Mouse (Mus musculus) left cerebral cortex, postnatal 10 days (tissue): ENCODE results near the gene Rtn4rl1. TPM values are rescaled to one million over a fixed set of nuclear protein-coding genes. Genes with fewer than 3 reads are reported as not detected.

Experiments used
- DNase-seq, 2 experiments: peaks; one replicate each; pipeline ENCODE4 v3.0.0; 2021 to 2022; ENCODE audit warnings: low spot score in 2 of 2, mixed read lengths in 1 of 2; ENCODE audit errors: extremely low spot score in 1 of 2
- intact Hi-C: fragments of 180-260 bp; cut with DNase I; formaldehyde crosslinking; loops from one replicate; pipeline ENCODE4 v1.15.1; 2025
- total RNA-seq, 2 experiments: library from RNA; stranded (reverse); gene quantifications; 2 replicates each; pipeline ENCODE4 v1.2.3; 2021

Gene Rtn4rl1
- total RNA-seq, 2 experiments from 2014 or later, result 44.8 to 46.9 TPM

- intact Hi-C loops, result no loop called here
- DNase-seq, result peak in 1 of 2 experiments; percentile 52
Observed at GRCm38 (mm10) chr11:75259996-75260561, 66.5 kb downstream of the Rtn4rl1 start.

GRCm38 (mm10) chr11:75261016-75261415 lies 67.4 kb downstream of the Rtn4rl1 start:
- intact Hi-C loops, result no loop called here
- no peak for DNase-seq

GRCm38 (mm10) chr11:75261730-75262129 lies 68.1 kb downstream of the Rtn4rl1 start:
- intact Hi-C loops, result no loop called here
- DNase-seq, result no peak

- no peak for DNase-seq
- intact Hi-C loops, result no loop called here
Observed at GRCm38 (mm10) chr11:75262181-75262580, 68.6 kb downstream of the Rtn4rl1 start.

GRCm38 (mm10) chr11:75262791-75263190 lies 69.2 kb downstream of the Rtn4rl1 start:
- DNase-seq, result no peak
- intact Hi-C loops, result no loop called here

GRCm38 (mm10) chr11:75263274-75263963 lies 69.8 kb downstream of the Rtn4rl1 start:
- intact Hi-C loops, result no loop called here
- peak in 1 of 2 experiments; percentile 54 for DNase-seq

GRCm38 (mm10) chr11:75263964-75264312 lies 70.4 kb downstream of the Rtn4rl1 start:
- no peak for DNase-seq
- intact Hi-C loops, result no loop called here

- DNase-seq, result no peak
- intact Hi-C loops, result no loop called here
Observed at GRCm38 (mm10) chr11:75264550-75264949, 71.0 kb downstream of the Rtn4rl1 start.

GRCm38 (mm10) chr11:75265545-75265944 lies 72.0 kb downstream of the Rtn4rl1 start:
- no peak for DNase-seq
- intact Hi-C loops, result no loop called here

- peak in 1 of 2 experiments; percentile 76 for DNase-seq
- intact Hi-C loops, result no loop called here
Observed at GRCm38 (mm10) chr11:75267826-75268281, 74.3 kb downstream of the Rtn4rl1 start.

- peak in 1 of 2 experiments; percentile 37 for DNase-seq
- intact Hi-C loops, result no loop called here
Observed at GRCm38 (mm10) chr11:75268492-75268891, 74.9 kb downstream of the Rtn4rl1 start.

GRCm38 (mm10) chr11:75269213-75269612 lies 75.6 kb downstream of the Rtn4rl1 start:
- DNase-seq, result peak in 1 of 2 experiments; percentile 24
- intact Hi-C loops, result no loop called here

- intact Hi-C loops, result no loop called here
- DNase-seq, result no peak
Observed at GRCm38 (mm10) chr11:75270276-75270984, 76.8 kb downstream of the Rtn4rl1 start.

GRCm38 (mm10) chr11:75270985-75271434 lies 77.4 kb downstream of the Rtn4rl1 start:
- intact Hi-C loops, result no loop called here
- peak in 1 of 2 experiments; percentile 73 for DNase-seq

GRCm38 (mm10) chr11:75273466-75273865 lies 79.9 kb downstream of the Rtn4rl1 start:
- intact Hi-C loops, result no loop called here
- no peak for DNase-seq

- no peak for DNase-seq
- intact Hi-C loops, result no loop called here
Observed at GRCm38 (mm10) chr11:75275035-75275434, 81.5 kb downstream of the Rtn4rl1 start.

- no peak for DNase-seq
- intact Hi-C loops, result no loop called here
Observed at GRCm38 (mm10) chr11:75278115-75278514, 84.5 kb downstream of the Rtn4rl1 start.

- intact Hi-C loops, result no loop called here
- no peak for DNase-seq
Observed at GRCm38 (mm10) chr11:75279013-75279341, 85.4 kb downstream of the Rtn4rl1 start.

- intact Hi-C loops, result no loop called here
- DNase-seq, result no peak
Observed at GRCm38 (mm10) chr11:75279342-75280065, 85.9 kb downstream of the Rtn4rl1 start.
